Mouse (Mus musculus) adrenal gland, adult 18-20 months (tissue): ENCODE data around the gene Smim22. TPM values are rescaled to one million over a fixed set of nuclear protein-coding genes. Genes with fewer than 3 reads are reported as not detected.

Experiments used
- total RNA-seq, 2 experiments: library from RNA; stranded (reverse); gene quantifications; 1 replicate in 1 of 2; 2 replicates in 1 of 2; pipeline ENCODE4 v1.2.3; 2021

The Smim22 gene
- total RNA-seq, 2 experiments from 2014 or later, result not detected

Other genes starting within 250 kb of the Smim22 start
- 100 to 1,000 TPM; 121 to 147 TPM for gene Cdip1, start 217.0 kb upstream of the Smim22 start, total RNA-seq
- not detected for gene 4930562C15Rik, start 171.9 kb upstream of the Smim22 start, total RNA-seq
- gene Ubald1, start 127.0 kb upstream of the Smim22 start, total RNA-seq, result 10 to 100 TPM; 33.3 to 39.0 TPM
- 10 to 100 TPM; 83.7 to 86.4 TPM for gene Mgrn1, start 121.0 kb upstream of the Smim22 start, total RNA-seq
- 10 to 100 TPM; 46.1 to 62.3 TPM for gene Nudt16l1, start 68.5 kb upstream of the Smim22 start, total RNA-seq
- 10 to 100 TPM; 39.3 to 49.8 TPM for gene Anks3, start 43.1 kb upstream of the Smim22 start, total RNA-seq
- gene Sept12, start 9.4 kb upstream of the Smim22 start, total RNA-seq, result not detected
- 10 to 100 TPM; 20.7 to 28.3 TPM for gene Rogdi, start 6.3 kb downstream of the Smim22 start, total RNA-seq
- 10 to 100 TPM; 88.1 to 99.2 TPM for gene Glyr1, start 42.6 kb downstream of the Smim22 start, total RNA-seq
- gene Ubn1, start 42.8 kb downstream of the Smim22 start, total RNA-seq, result 10 to 100 TPM; 30.5 to 37.4 TPM
- 1 to 10 TPM; 2.5 to 6.9 TPM for gene Ppl, start 125.1 kb downstream of the Smim22 start, total RNA-seq
- gene Sec14l5, start 139.8 kb downstream of the Smim22 start, total RNA-seq, result under 1 TPM; 0.06 to 0.07 TPM
- gene Nagpa, start 196.7 kb downstream of the Smim22 start, total RNA-seq, result 10 to 100 TPM; 24.7 to 28.1 TPM
- gene AU021092, start 215.0 kb downstream of the Smim22 start, total RNA-seq, result 10 to 100 TPM; 21.1 to 28.6 TPM
- 10 to 100 TPM; 28.8 to 39.4 TPM for gene Alg1, start 226.3 kb downstream of the Smim22 start, total RNA-seq
- 10 to 100 TPM; 19.4 to 20.8 TPM for gene Eef2kmt, start 248.7 kb downstream of the Smim22 start, total RNA-seq